Mouse (Mus musculus): ENCODE results near the gene Cep19.

GRCm38 (mm10) chr16:32087629-32088443, 11.8 kb upstream of the Cep19 start:
- TF ChIP-seq POLR2A (IDR thresholded peaks at IDR 0.05; ENCODE audit: insufficient read depth, low read length) (no peak), CTCF (IDR thresholded peaks at IDR 0.05; ENCODE audit: low read depth, low read length) (no peak), EP300 (IDR thresholded peaks at IDR 0.05; ENCODE audit: insufficient read depth, low read depth, low read length) (no peak)
